Mouse (Mus musculus) thymus, adult 2 months (tissue): Measurements from ENCODE around the gene Tfap2d. TPM values are rescaled to one million over a fixed set of nuclear protein-coding genes. Genes with fewer than 3 reads are reported as not detected.

Experiments
- DNase-seq: peaks from one replicate; pipeline ENCODE4 v3.0.0; 2021
- H3K27ac ChIP-seq: fragments of 200-500 bp; 2 replicates; pipeline ENCODE4 v1.5.1; 2012; ENCODE audit warnings: low read length, control low read depth; ENCODE audit not compliant: control insufficient read depth, insufficient read depth
- H3K27me3 ChIP-seq: fragments of 200-500 bp; 2 replicates; pipeline ENCODE4 v1.6.1; 2012; ENCODE audit warnings: mild to moderate bottlenecking, low read length, moderate library complexity, mixed read lengths; ENCODE audit not compliant: control insufficient read depth, insufficient read depth
- H3K36me3 ChIP-seq: fragments of 200-500 bp; 2 replicates; pipeline ENCODE4 v1.6.1; 2012; ENCODE audit warnings: mild to moderate bottlenecking, low read length, moderate library complexity; ENCODE audit not compliant: control insufficient read depth, insufficient read depth
- H3K4me1 ChIP-seq: fragments of 200-500 bp; replicated peaks from 2 replicates; pipeline ENCODE4 v1.6.1; 2012; ENCODE audit warnings: low read length; ENCODE audit not compliant: control insufficient read depth, insufficient read depth
- H3K4me3 ChIP-seq: fragments of 200-500 bp; 2 replicates; pipeline ENCODE4 v1.5.1; 2012; ENCODE audit warnings: mild to moderate bottlenecking, low read length, control low read depth, moderate library complexity; ENCODE audit not compliant: control insufficient read depth, insufficient read depth
- CTCF ChIP-seq: fragments of 200-500 bp; IDR thresholded peaks from 2 replicates; pipeline ENCODE4 v1.5.1; 2012; ENCODE audit warnings: mild to moderate bottlenecking, control low read depth, low read length, moderate library complexity, borderline replicate concordance; ENCODE audit not compliant: control insufficient read depth, poor library complexity, insufficient read depth; ENCODE audit errors: extremely low read depth
- POLR2A ChIP-seq: fragments of 200-500 bp; IDR thresholded peaks from 2 replicates; pipeline ENCODE4 v1.6.1; 2012; ENCODE audit warnings: mild to moderate bottlenecking, low read length, control low read depth, moderate library complexity; ENCODE audit not compliant: control insufficient read depth, poor library complexity, insufficient read depth; ENCODE audit errors: extremely low read depth
- WGBS: fragments of 180-500 bp; shearing (Covaris S2); methylation state at CpG from one replicate; pipeline ENCODE4 v1.1.7; 2018; 5-methylcytosine and 5-hydroxymethylcytosine counted together
- polyA plus RNA-seq: library from polyadenylated mRNA; depleted of rRNA; stranded (reverse); fragments of >200 nt; gene quantifications from 2 replicates; pipeline ENCODE4 v1.2.3, GENCODE M21; 2012; rRNA removed

Gene Tfap2d
- polyA plus RNA-seq, 1 experiment, result not detected

GRCm38 (mm10) chr1:19213851-19214395, 111.1 kb downstream of the Tfap2d start:
- 13% methylated on average over 36 of the region's 36 CpGs for WGBS
- Histone ChIP-seq H3K4me1 (no peaks in the 10 kb centered on the region), H3K36me3 (no peaks in the 10 kb centered on the region), H3K4me3 (no peak overlapping the region), H3K27me3 (peaks cover 11% of the 10 kb centered on the region), H3K27ac (no peak overlapping the region)
- no peak for TF ChIP-seq POLR2A
- TF ChIP-seq CTCF, result no peak
- no peak for DNase-seq

Other genes with a start within 250 kb of the Tfap2d start
- gene Tfap2b, start 105.9 kb downstream of the Tfap2d start, polyA plus RNA-seq, result 5.9 and 7.0 TPM in 2 replicates